Mouse (Mus musculus): ENCODE results near the gene Hsd17b12.

DNA sequence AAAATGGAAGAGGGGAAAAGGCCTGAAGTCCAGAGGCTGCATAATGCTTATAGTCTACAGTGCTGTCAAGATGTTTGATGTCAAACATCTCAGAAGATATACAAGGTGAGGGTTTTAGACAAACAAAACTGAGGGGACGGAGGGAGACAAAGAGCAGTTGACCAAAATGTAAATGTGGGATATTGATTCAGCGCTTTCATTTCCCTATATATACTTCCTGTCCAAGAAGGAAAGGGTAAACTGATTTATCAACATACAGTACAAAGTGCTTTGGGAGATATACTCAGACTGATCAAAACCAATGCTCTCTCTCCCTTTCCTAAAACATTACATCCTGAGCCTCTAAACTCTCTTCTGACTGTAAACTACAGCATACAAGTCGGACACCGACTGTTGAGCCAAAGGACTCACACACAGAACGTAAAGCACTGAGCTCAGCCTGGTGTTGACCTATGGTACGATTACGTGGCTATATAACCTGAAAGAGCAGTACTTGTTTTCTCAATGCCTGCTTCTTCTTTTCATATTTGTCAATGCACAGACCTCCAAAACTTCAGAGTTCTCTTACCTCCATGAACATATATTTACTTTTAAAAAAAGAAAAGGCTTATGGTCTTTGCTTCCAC, 13.1 kb downstream of the Hsd17b12 start:
- no peak for TF ChIP-seq CTCF (IDR thresholded peaks at IDR 0.05; ENCODE audit: control insufficient read depth, insufficient read depth, insufficient replicate concordance, low read depth, low read length)
- TF ChIP-seq POLR2A (IDR thresholded peaks at IDR 0.05; ENCODE audit: control insufficient read depth, low read depth, low read length): no peak

All from testis, adult 2 months (tissue).